Mouse (Mus musculus): ENCODE data around the gene Grhpr. TPM values are rescaled to one million over a fixed set of nuclear protein-coding genes. Genes with fewer than 3 reads are reported as not detected.

The Grhpr gene
- polyA plus RNA-seq, 1 experiment from 2014 or later = 21.1 TPM

DNA sequence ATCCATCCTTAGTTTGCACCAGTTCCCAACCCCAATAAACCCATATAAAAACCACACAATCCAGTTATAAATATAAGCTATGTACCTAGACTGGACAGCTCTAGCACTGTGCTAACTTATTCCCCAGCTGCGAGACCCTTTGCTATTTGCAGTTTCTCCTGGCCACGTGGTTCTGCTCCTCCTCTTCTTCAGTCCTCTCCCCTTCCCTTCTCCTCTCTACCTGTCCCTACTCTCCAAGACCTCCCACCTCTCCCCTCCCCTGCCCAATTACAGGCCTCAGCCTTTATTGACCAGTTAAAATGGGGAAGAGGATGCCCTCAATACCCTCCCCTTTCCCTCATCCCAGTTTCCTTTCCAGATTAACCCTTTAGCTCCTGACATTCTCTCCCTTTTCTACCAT is 32.3 kb downstream of the Grhpr start:
- Histone ChIP-seq H3K4me3 (ENCODE audit: low read depth, low read length) (peak overlapping the region; percentile 69), H3K4me1 (ENCODE audit: control insufficient read depth, insufficient read depth, low read length) (peaks cover 24% of the 10 kb centered on the region), H3K9ac (ENCODE audit: low read length) (peak overlapping the region; percentile 72), H3K4me2 (ENCODE audit: low read length) (peak overlapping the region; percentile 76), H3K36me3 (ENCODE audit: control insufficient read depth, insufficient read depth, low read length) (no peaks in the 10 kb centered on the region), H3K27ac (ENCODE audit: low read depth, low read length) (no peak overlapping the region), H3K9me3 (replicated peaks; ENCODE audit: control insufficient read depth, low read length) (no peaks in the 10 kb centered on the region), H3K27me3 (replicated peaks; ENCODE audit: control insufficient read depth, insufficient read depth, low read length) (no peaks in the 10 kb centered on the region)
- ATAC-seq (no peak), DNase-seq (ENCODE audit: low spot score) (no peak)
- WGBS = 2% methylated on average over 2 of the region's 2 CpGs

DNA sequence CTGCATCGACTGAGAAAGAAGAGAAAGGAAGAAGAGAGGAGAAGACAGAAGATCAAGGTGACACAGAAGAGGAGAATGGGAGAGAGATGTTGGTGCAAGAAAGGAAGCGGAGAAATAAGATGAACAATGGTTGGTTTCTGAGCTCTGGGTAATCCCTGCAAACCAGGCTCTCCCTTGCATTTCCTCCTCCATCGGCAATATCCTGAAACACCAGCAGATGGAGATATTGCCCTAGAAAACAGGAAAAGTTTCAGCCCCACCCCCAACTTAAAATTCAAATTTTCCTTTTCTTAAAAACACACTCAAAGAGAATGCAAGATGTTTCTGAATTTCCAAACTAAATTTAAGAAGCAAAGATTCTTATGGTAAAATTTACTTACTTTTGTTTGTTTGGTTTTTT is 34.4 kb downstream of the Grhpr start:
- Histone ChIP-seq H3K4me2 (ENCODE audit: low read length) (no peak overlapping the region), H3K4me3 (ENCODE audit: low read depth, low read length) (no peak overlapping the region), H3K27ac (ENCODE audit: low read depth, low read length) (no peak overlapping the region), H3K9me3 (replicated peaks; ENCODE audit: control insufficient read depth, low read length) (no peaks in the 10 kb centered on the region), H3K27me3 (replicated peaks; ENCODE audit: control insufficient read depth, insufficient read depth, low read length) (no peaks in the 10 kb centered on the region), H3K9ac (ENCODE audit: low read length) (no peak overlapping the region), H3K36me3 (ENCODE audit: control insufficient read depth, insufficient read depth, low read length) (no peaks in the 10 kb centered on the region), H3K4me1 (ENCODE audit: control insufficient read depth, insufficient read depth, low read length) (peaks cover 20% of the 10 kb centered on the region)
- DNase-seq (ENCODE audit: low spot score) (peak; percentile 71), ATAC-seq (no peak)
- WGBS = 15% methylated on average over 3 of the region's 3 CpGs

DNA sequence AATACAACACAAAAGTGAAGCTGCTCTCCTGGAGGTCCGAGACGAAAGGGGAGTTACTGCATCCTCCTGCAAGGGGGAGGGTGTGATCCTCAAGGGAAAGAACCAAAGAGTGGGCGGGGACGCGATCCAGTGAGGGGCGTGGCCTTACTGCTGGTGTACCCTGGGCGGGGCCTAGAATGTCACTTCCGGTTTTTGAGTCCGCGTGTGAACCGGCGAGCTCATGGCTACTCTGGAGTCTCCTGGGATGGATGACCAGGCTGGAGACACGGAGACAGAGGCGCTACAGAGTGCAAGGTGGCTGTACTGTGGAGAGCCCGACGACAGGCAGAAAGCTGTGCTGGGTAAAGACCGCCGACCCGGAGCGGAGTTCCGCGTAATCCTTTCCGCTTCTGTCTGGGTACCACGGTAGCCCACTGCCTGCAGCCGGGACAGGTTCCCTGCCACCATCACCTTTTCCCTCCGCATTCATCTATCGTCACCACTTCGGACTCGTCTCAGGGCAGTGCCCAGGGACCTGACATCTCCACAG is 37.3 kb downstream of the Grhpr start, which contains the start of gene Polr1e:
Polr1e (plus strand) TSS at position 132 of the 529 bp plus-strand sequence.
- under 1% methylated on average over 29 of the region's 29 CpGs for WGBS
- H3K4me2 ChIP-seq (ENCODE audit: low read length) = peak within 1 kb of the TSS; percentile 78
- H3K27me3 ChIP-seq (replicated peaks; ENCODE audit: control insufficient read depth, insufficient read depth, low read length) = no peaks in the 10 kb centered on the region

DNA sequence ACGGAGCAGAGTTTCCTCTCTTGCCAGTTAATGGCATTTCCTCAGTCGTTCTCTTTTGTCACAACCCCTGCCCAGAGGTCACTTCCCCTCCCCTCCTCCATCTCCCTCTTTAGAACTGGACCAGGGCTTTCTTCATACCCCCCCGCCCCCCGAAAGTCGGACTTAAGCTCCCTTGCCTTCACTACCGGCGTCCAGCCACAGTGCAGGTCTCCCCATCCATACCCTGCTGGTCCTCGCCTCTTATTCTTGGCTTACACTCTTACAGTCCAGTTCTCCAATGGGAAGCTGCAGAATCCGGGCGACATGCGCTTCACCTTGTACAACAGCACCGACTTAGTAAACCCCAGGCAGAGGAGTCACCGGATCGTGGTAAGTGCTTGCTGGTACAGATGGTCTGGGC is 37.8 kb downstream of the Grhpr start:
- H3K27ac ChIP-seq (ENCODE audit: low read depth, low read length) = no peak overlapping the region
- ATAC-seq (0 out of 2 replicates have a peak, but pooled peaks have one; percentile 6), DNase-seq (ENCODE audit: low spot score) (no peak)
- no peaks in the 10 kb centered on the region for H3K9me3 ChIP-seq (replicated peaks; ENCODE audit: control insufficient read depth, low read length)
- 2% methylated on average over 14 of the region's 14 CpGs for WGBS
- H3K27me3 ChIP-seq (replicated peaks; ENCODE audit: control insufficient read depth, insufficient read depth, low read length) = no peaks in the 10 kb centered on the region
- peaks cover 14% of the 10 kb centered on the region; the same call in 1 of the 2 replicates for H3K36me3 ChIP-seq (ENCODE audit: control insufficient read depth, insufficient read depth, low read length)
- H3K4me1 ChIP-seq (ENCODE audit: control insufficient read depth, insufficient read depth, low read length) = peaks cover 10% of the 10 kb centered on the region
- peak overlapping the region; percentile 68 for H3K4me3 ChIP-seq (ENCODE audit: low read depth, low read length)
- H3K9ac ChIP-seq (ENCODE audit: low read length) = peak overlapping the region; percentile 71
- H3K4me2 ChIP-seq (ENCODE audit: low read length) = peak overlapping the region; percentile 78

More for the DNA sequence above, 37.3 kb downstream of the Grhpr start, which contains the start of gene Polr1e:
- Histone ChIP-seq H3K4me1 (ENCODE audit: control insufficient read depth, insufficient read depth, low read length) (peaks cover 11% of the 10 kb centered on the region), H3K36me3 (ENCODE audit: control insufficient read depth, insufficient read depth, low read length) (peaks cover 10% of the 10 kb centered on the region; the same call in 1 of the 2 replicates), H3K9me3 (replicated peaks; ENCODE audit: control insufficient read depth, low read length) (no peaks in the 10 kb centered on the region), H3K4me3 (ENCODE audit: low read depth, low read length) (peak within 1 kb of the TSS; percentile 68), H3K27ac (ENCODE audit: low read depth, low read length) (no peak within 1 kb of the TSS; the same call in 1 of the 2 replicates), H3K9ac (ENCODE audit: low read length) (peak within 1 kb of the TSS; percentile 71)
- DNase-seq (ENCODE audit: low spot score) (peak; percentile 97), ATAC-seq (peak; percentile 94)

DNA sequence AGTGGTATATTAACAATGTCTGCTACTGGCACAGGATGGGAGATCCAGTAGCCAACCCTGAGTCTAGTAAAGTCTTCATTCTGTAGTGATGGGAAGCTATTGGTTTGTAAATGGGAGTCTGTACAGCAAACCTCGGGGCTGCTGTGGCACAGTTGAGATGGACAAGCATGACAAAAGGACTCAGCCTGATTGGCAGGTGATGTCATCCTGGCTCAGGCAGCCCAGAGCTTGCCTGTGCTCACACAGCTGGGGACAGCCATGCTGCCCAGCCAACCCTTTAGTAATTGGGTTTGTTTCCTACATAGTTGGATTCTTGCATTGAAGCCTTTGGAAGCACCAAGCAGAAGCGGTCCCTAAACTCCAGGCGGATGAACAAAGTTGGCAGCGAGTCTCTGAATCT is 45.3 kb downstream of the Grhpr start:
- no peak for DNase-seq (ENCODE audit: low spot score)
- Histone ChIP-seq H3K9me3 (replicated peaks; ENCODE audit: control insufficient read depth, low read length) (no peaks in the 10 kb centered on the region), H3K27me3 (replicated peaks; ENCODE audit: control insufficient read depth, insufficient read depth, low read length) (no peaks in the 10 kb centered on the region), H3K4me3 (ENCODE audit: low read depth, low read length) (no peak overlapping the region), H3K36me3 (ENCODE audit: control insufficient read depth, insufficient read depth, low read length) (peaks cover 66% of the 10 kb centered on the region), H3K27ac (ENCODE audit: low read depth, low read length) (no peak overlapping the region), H3K9ac (ENCODE audit: low read length) (no peak overlapping the region), H3K4me1 (ENCODE audit: control insufficient read depth, insufficient read depth, low read length) (no peaks in the 10 kb centered on the region), H3K4me2 (ENCODE audit: low read length) (no peak overlapping the region)
- no peak for ATAC-seq
- WGBS = 84% methylated on average over 4 of the region's 4 CpGs

DNA sequence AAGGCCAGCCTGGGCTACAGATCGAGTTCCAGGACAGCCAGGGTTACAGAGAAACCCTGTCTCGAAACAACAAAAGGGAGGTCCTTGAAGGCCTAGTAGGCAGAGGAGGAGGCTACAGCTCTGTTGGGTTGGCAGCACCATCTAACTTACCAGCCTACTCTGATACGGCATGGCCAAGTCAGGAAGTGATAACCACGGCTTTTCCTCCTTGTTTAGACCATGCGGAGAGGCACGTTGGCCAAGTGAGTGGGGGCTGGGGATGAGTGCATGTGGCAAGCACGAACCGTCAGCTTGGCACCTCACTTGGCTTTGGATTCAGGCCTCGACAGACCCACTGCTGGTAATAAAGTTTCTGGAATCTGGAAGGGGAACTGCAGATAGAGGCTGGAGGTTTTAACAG is 51.4 kb downstream of the Grhpr start:
- Histone ChIP-seq H3K9ac (ENCODE audit: low read length) (no peak overlapping the region), H3K4me2 (ENCODE audit: low read length) (no peak overlapping the region), H3K4me1 (ENCODE audit: control insufficient read depth, insufficient read depth, low read length) (no peaks in the 10 kb centered on the region), H3K4me3 (ENCODE audit: low read depth, low read length) (no peak overlapping the region), H3K27me3 (replicated peaks; ENCODE audit: control insufficient read depth, insufficient read depth, low read length) (no peaks in the 10 kb centered on the region), H3K27ac (ENCODE audit: low read depth, low read length) (no peak overlapping the region), H3K36me3 (ENCODE audit: control insufficient read depth, insufficient read depth, low read length) (peaks cover 92% of the 10 kb centered on the region), H3K9me3 (replicated peaks; ENCODE audit: control insufficient read depth, low read length) (no peaks in the 10 kb centered on the region)
- DNase-seq (ENCODE audit: low spot score) (no peak), ATAC-seq (no peak)
- 90% methylated on average over 9 of the region's 9 CpGs for WGBS

DNA sequence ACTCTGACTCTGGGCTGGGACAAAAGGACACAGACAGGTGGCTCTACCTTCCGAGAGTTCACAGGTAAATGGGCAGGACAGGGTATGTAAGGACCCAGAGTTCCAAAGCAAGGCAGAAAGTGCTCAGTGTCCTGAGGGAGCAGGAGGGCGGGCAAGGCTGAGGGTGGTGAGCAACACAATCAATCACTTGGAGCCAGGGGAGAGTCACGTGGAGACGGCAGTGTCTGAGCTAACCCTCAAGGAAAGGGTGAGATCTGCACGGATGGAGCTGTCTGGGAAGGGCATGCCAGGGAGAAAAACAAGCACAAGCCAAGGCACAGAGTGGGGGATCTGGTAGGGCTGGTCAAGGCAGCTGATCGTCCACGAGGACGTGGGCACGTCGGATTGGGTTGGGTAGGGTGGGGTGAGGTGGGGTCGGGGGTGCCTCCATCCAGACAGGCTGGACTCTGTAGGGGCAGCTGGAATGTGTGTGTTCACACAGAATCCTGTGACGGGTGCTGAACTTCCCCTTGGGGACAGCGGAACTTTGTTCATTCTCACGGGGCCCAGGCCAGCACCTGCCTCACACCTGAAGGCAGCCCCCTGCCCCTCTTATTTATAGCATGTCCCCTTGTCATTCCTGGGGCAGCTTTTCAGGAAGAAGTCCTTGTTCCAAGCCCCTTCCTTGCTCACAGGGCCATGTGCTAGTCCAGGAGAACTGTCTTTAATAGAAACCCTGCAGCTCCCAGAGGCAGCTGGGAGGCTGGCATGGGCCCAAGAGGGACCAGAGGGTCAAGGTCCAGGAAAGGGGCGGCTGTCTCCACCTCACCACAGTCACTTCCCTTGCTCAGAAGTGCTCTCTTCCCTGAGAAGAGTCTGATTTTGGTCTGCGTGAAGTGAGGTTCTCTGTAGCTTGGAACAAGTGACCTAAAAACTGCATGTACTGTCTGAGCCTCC is 53.8 kb downstream of the Grhpr start:
- no peaks in the 10 kb centered on the region for H3K27me3 ChIP-seq (replicated peaks; ENCODE audit: control insufficient read depth, insufficient read depth, low read length)
- no peak overlapping the region for H3K4me2 ChIP-seq (ENCODE audit: low read length)
- H3K36me3 ChIP-seq (ENCODE audit: control insufficient read depth, insufficient read depth, low read length) = peaks cover 79% of the 10 kb centered on the region
- 90% methylated on average over 16 of the region's 16 CpGs for WGBS
- H3K4me1 ChIP-seq (ENCODE audit: control insufficient read depth, insufficient read depth, low read length) = no peaks in the 10 kb centered on the region
- DNase-seq (ENCODE audit: low spot score) = no peak
- no peaks in the 10 kb centered on the region for H3K9me3 ChIP-seq (replicated peaks; ENCODE audit: control insufficient read depth, low read length)
- H3K9ac ChIP-seq (ENCODE audit: low read length) = no peak overlapping the region
- no peak overlapping the region for H3K4me3 ChIP-seq (ENCODE audit: low read depth, low read length)
- H3K27ac ChIP-seq (ENCODE audit: low read depth, low read length) = no peak overlapping the region
- ATAC-seq = no peak

DNA sequence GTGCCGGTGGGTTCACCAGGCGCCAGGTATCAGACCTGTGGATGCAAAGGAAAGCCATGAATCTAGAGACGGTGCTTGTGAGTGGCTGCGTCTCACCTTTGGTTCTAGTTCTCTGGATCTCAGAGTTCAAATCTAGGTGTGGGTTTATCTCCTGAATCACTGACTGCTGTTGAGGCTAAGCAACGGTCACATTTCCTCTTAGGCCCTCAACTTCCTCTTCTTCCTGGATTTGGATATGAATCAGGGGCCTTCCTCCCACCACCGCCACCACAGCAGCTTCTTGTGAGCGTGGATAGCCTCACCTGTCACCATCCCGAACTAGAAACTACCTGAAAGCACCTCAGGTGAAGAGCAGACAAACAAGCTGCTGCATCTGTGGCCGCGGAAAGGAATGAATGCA is 54.9 kb downstream of the Grhpr start:
- no peak overlapping the region for H3K27ac ChIP-seq (ENCODE audit: low read depth, low read length)
- no peaks in the 10 kb centered on the region for H3K9me3 ChIP-seq (replicated peaks; ENCODE audit: control insufficient read depth, low read length)
- H3K27me3 ChIP-seq (replicated peaks; ENCODE audit: control insufficient read depth, insufficient read depth, low read length) = no peaks in the 10 kb centered on the region
- H3K4me3 ChIP-seq (ENCODE audit: low read depth, low read length) = no peak overlapping the region
- H3K9ac ChIP-seq (ENCODE audit: low read length) = no peak overlapping the region
- DNase-seq (ENCODE audit: low spot score) (no peak), ATAC-seq (no peak)
- 91% methylated on average over 10 of the region's 10 CpGs for WGBS
- H3K4me1 ChIP-seq (ENCODE audit: control insufficient read depth, insufficient read depth, low read length) = no peaks in the 10 kb centered on the region
- no peak overlapping the region for H3K4me2 ChIP-seq (ENCODE audit: low read length)
- peaks cover 79% of the 10 kb centered on the region for H3K36me3 ChIP-seq (ENCODE audit: control insufficient read depth, insufficient read depth, low read length)

DNA sequence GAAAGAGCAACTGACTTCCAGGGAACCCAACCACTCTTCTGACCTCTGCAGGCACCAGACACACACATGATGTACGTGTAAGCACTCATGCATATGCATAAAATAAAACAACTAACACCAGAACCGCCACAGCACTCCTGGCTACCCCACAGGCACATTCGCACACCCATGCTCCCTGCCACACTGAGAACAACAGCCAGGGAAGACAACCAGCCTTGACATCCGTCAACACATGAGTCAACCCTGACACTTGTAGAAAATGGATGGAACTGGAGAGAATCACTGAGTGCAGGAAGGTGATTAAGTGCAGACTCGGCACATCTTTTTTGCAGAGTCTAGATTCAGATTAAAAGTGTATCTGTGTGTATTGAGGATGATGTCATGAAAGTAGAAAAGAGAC is 55.4 kb downstream of the Grhpr start:
- ATAC-seq (no peak), DNase-seq (ENCODE audit: low spot score) (no peak)
- no peaks in the 10 kb centered on the region for H3K4me1 ChIP-seq (ENCODE audit: control insufficient read depth, insufficient read depth, low read length)
- no peaks in the 10 kb centered on the region for H3K27me3 ChIP-seq (replicated peaks; ENCODE audit: control insufficient read depth, insufficient read depth, low read length)
- peaks cover 79% of the 10 kb centered on the region for H3K36me3 ChIP-seq (ENCODE audit: control insufficient read depth, insufficient read depth, low read length)
- H3K27ac ChIP-seq (ENCODE audit: low read depth, low read length) = no peak overlapping the region
- H3K9ac ChIP-seq (ENCODE audit: low read length) = no peak overlapping the region
- H3K9me3 ChIP-seq (replicated peaks; ENCODE audit: control insufficient read depth, low read length) = no peaks in the 10 kb centered on the region
- no peak overlapping the region for H3K4me3 ChIP-seq (ENCODE audit: low read depth, low read length)
- WGBS = 80% methylated on average over 5 of the region's 5 CpGs
- no peak overlapping the region for H3K4me2 ChIP-seq (ENCODE audit: low read length)
